Mouse (Mus musculus) midbrain, postnatal 0 days (tissue): ENCODE results near the gene Olfr509. TPM values are rescaled to one million over a fixed set of nuclear protein-coding genes. Genes with fewer than 3 reads are reported as not detected.
"Not testable (repeated sequence)": the region's sequence is repeated elsewhere in the genome, so short reads cannot be mapped to it uniquely, and the experiment has no call there.

ENCODE experiments used
- ATAC-seq: fragments of 200-750 bp; cut with Nextera tagmentation; 2 replicates; pipeline ENCODE4 v1.8.0; 2017; ENCODE audit warnings: moderate number of reproducible peaks, mild to moderate bottlenecking, moderate TSS enrichment, moderate library complexity; ENCODE audit not compliant: low FRiP score
- DNase-seq: peaks from one replicate; pipeline ENCODE4 v3.0.0-alpha.2; 2015; ENCODE audit warnings: low spot score
- H3K27ac ChIP-seq: fragments of 300-500 bp; sonication (generic); 2 replicates; pipeline ENCODE4 v1.5.1; 2014; ENCODE audit warnings: low read depth, mild to moderate bottlenecking, low read length, mixed read lengths
- H3K27me3 ChIP-seq: fragments of 300-500 bp; sonication (generic); 2 replicates; pipeline ENCODE4 v1.6.1; 2014; ENCODE audit warnings: low read length, control low read depth, mixed read lengths; ENCODE audit not compliant: insufficient read depth
- H3K36me3 ChIP-seq: fragments of 300-500 bp; sonication (generic); 2 replicates; pipeline ENCODE4 v1.6.1; 2014; ENCODE audit warnings: low read length, control low read depth, mixed read lengths; ENCODE audit not compliant: insufficient read depth
- H3K4me1 ChIP-seq: fragments of 300-500 bp; sonication (generic); 2 replicates; pipeline ENCODE4 v1.6.1; 2014; ENCODE audit warnings: mild to moderate bottlenecking, control low read depth, antibody characterized with exemption, low read length, mixed read lengths; ENCODE audit not compliant: insufficient read depth
- H3K4me2 ChIP-seq: fragments of 300-500 bp; sonication (generic); 2 replicates; pipeline ENCODE4 v1.6.1; 2014; ENCODE audit warnings: low read depth, mild to moderate bottlenecking, low read length, mixed read lengths; ENCODE audit not compliant: poor library complexity, severe bottlenecking
- H3K4me3 ChIP-seq: fragments of 300-500 bp; sonication (generic); 2 replicates; pipeline ENCODE4 v1.5.1; 2014; ENCODE audit warnings: low read depth, mild to moderate bottlenecking, low read length, moderate library complexity
- H3K9ac ChIP-seq: fragments of 300-500 bp; sonication (generic); replicated peaks from 2 replicates; pipeline ENCODE4 v1.6.1; 2014; ENCODE audit warnings: mild to moderate bottlenecking, low read length, moderate library complexity, mixed read lengths; ENCODE audit not compliant: poor library complexity, severe bottlenecking
- H3K9me3 ChIP-seq: fragments of 300-500 bp; sonication (generic); 2 replicates; pipeline ENCODE4 v1.6.1; 2016; ENCODE audit warnings: low read length, control low read depth
- CTCF ChIP-seq: IDR thresholded peaks from 2 replicates; pipeline ENCODE4 v1.5.1; 2016; ENCODE audit warnings: antibody characterized with exemption, mild to moderate bottlenecking
- WGBS: fragments of 180-500 bp; shearing (Covaris S2); extraction: QIAGEN DNeasy Blood & Tissue Kit; methylation state at CpG from one replicate; pipeline ENCODE4 v1.1.7; 2014; 5-methylcytosine and 5-hydroxymethylcytosine counted together
- polyA plus RNA-seq: library from polyadenylated mRNA; unstranded; fragments of >200 nt; fragmentation: Nextera tagmentation; extraction: Ambion mirVana; gene quantifications from 2 replicates; pipeline ENCODE4 v1.2.1, GENCODE M21; 2015
- total RNA-seq: library from RNA; depleted of rRNA; stranded (reverse); fragments of >200 nt; gene quantifications from 2 replicates; pipeline ENCODE4 v1.2.3, GENCODE M21; 2014; rRNA removed

The Olfr509 gene
- total and polyA plus RNA-seq, 2 experiments from 2014 or later = not detected

- no peak within 1 kb of the TSS for H3K4me2 ChIP-seq
- DNase-seq (no peak), ATAC-seq (no peak)
- H3K4me1 ChIP-seq = no peaks in the 10 kb centered on the region
- 82% methylated on average over 2 of the region's 2 CpGs for WGBS
- no peaks in the 10 kb centered on the region for H3K27me3 ChIP-seq
- no peak within 1 kb of the TSS for H3K27ac ChIP-seq
- H3K9ac ChIP-seq = no peak within 1 kb of the TSS
- no peak within 1 kb of the TSS for H3K4me3 ChIP-seq
- no peaks in the 10 kb centered on the region for H3K36me3 ChIP-seq
- TF ChIP-seq CTCF = no peak
- no peaks in the 10 kb centered on the region for H3K9me3 ChIP-seq
Measured at GRCm38 (mm10) chr7:108621514-108621913, 30.2 kb downstream of the Olfr509 start, which contains the start of gene Olfr507. Gene Olfr507, plus strand, starts transcription at chr7:108621814.

DNA sequence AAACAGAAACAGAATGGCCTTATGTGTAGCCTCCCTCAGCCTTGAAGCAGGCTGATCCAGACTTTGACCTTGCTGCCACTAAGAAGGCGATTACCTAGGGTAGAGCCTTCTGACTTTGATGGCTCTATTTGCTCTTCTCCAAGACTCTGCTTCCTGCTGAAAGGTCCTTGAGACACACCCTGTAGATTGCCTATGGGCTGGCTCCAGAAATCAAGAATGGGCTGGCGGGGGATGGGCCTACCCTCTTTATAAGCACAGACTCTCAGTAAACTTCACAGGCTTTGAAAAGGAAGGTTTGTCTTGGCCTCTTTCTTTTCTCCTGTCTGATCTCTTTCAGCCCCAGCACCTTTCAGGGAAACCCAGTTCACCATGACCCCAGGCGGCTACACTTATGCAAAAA, 34.9 kb downstream of the Olfr509 start:
- DNase-seq, H3K4me1 ChIP-seq, H3K4me2 ChIP-seq, H3K36me3 ChIP-seq, H3K9ac ChIP-seq, ATAC-seq, H3K27ac ChIP-seq, H3K27me3 ChIP-seq, H3K4me3 ChIP-seq, H3K9me3 ChIP-seq: not testable (repeated sequence)
- 62% methylated on average over 3 of the region's 3 CpGs for WGBS

DNA sequence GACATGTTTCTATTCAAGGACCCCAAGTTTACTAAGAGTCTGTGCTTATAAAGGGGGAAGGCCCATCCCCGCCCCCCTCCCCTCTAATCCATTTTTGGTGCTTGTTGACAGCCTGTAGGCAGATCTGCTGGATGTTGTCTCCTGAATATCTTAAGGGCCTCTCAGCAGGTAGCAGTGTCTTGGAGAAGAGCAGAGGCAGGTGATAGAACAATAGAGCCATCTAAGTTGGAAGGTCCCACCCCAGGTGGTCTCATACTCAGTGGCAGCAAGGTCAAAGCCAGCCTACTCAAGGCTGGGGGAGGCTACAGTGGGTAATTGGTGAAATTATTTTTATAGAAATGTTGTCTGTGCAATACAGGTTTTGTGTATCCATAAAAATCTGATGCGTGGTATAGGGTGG, 37.6 kb downstream of the Olfr509 start:
- Histone ChIP-seq H3K27ac (no peak overlapping the region), H3K27me3 (no peaks in the 10 kb centered on the region), H3K4me3 (no peak overlapping the region), H3K4me2 (no peak overlapping the region), H3K9ac (no peak overlapping the region), H3K36me3 (no peaks in the 10 kb centered on the region), H3K9me3 (no peaks in the 10 kb centered on the region), H3K4me1 (no peaks in the 10 kb centered on the region)
- 95% methylated on average over 2 of the region's 2 CpGs for WGBS
- no peak for TF ChIP-seq CTCF
- DNase-seq (no peak), ATAC-seq (no peak)

DNA sequence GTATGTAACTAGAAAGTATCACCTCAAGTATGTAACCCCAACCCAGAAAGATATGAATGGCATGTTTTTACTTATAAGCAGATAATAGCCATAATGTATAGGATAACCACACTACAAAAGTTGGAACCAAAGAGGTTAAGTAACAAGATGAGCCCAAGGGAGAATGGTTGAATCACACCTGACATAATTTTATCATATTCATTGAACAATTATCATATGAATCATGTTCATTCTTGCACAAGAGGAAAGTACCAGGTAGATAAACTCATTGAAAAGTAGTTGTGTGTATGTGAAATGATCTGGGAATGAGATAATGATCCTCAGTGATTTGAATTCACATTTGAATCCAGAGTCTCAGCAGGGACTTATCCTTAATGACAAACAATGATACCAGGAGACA, 41.2 kb downstream of the Olfr509 start, which contains the start of gene Olfr506:
TSS of gene Olfr506 (plus strand) at position 301 of the 400 bp plus-strand sequence.
- TF ChIP-seq CTCF = no peak
- no peaks in the 10 kb centered on the region for H3K9me3 ChIP-seq
- H3K36me3 ChIP-seq = no peaks in the 10 kb centered on the region
- H3K4me2 ChIP-seq = no peak within 1 kb of the TSS
- H3K27ac ChIP-seq = no peak within 1 kb of the TSS
- H3K4me1 ChIP-seq = no peaks in the 10 kb centered on the region
- H3K9ac ChIP-seq = no peak within 1 kb of the TSS
- H3K4me3 ChIP-seq = no peak within 1 kb of the TSS
- DNase-seq = no peak
- ATAC-seq = no peak
- H3K27me3 ChIP-seq = no peaks in the 10 kb centered on the region

- H3K4me3 ChIP-seq, H3K9ac ChIP-seq, H3K4me1 ChIP-seq, H3K27ac ChIP-seq, H3K4me2 ChIP-seq, DNase-seq, H3K9me3 ChIP-seq, H3K27me3 ChIP-seq, H3K36me3 ChIP-seq, ATAC-seq: not testable (repeated sequence)
- 77% methylated on average over 3 of the region's 3 CpGs for WGBS
Measured at GRCm38 (mm10) chr7:108601916-108602315, 49.8 kb downstream of the Olfr509 start.

Other genes starting within 250 kb of the Olfr509 start
- not detected in 2 replicates for gene Olfr497, start 231.5 kb downstream of the Olfr509 start, total RNA-seq
- not detected in 2 replicates for gene Olfr497, start 231.5 kb downstream of the Olfr509 start, polyA plus RNA-seq
- gene Olfr498, start 186.6 kb downstream of the Olfr509 start, total RNA-seq = not detected in 2 replicates
- gene Olfr498, start 186.6 kb downstream of the Olfr509 start, polyA plus RNA-seq = not detected in 2 replicates
- gene Olfr502, start 126.8 kb downstream of the Olfr509 start, total RNA-seq = not detected in 2 replicates
- gene Olfr502, start 126.8 kb downstream of the Olfr509 start, polyA plus RNA-seq = not detected in 2 replicates
- not detected in 2 replicates for gene Olfr503, start 107.4 kb downstream of the Olfr509 start, total RNA-seq
- not detected in 2 replicates for gene Olfr503, start 107.4 kb downstream of the Olfr509 start, polyA plus RNA-seq
- not detected in 2 replicates for gene Olfr504, start 86.1 kb downstream of the Olfr509 start, total RNA-seq
- gene Olfr504, start 86.1 kb downstream of the Olfr509 start, polyA plus RNA-seq = not detected in 2 replicates
- not detected in 2 replicates for gene Olfr506, start 41.1 kb downstream of the Olfr509 start, total RNA-seq
- gene Olfr506, start 41.1 kb downstream of the Olfr509 start, polyA plus RNA-seq = not detected in 2 replicates
- gene Olfr507, start 30.1 kb downstream of the Olfr509 start, total RNA-seq = not detected in 2 replicates
- gene Olfr507, start 30.1 kb downstream of the Olfr509 start, polyA plus RNA-seq = not detected in 2 replicates
- gene Olfr508, start 21.9 kb downstream of the Olfr509 start, total RNA-seq = not detected in 2 replicates
- not detected in 2 replicates for gene Olfr508, start 21.9 kb downstream of the Olfr509 start, polyA plus RNA-seq
- gene Olfr510, start 14.5 kb upstream of the Olfr509 start, total RNA-seq = not detected in 2 replicates
- not detected in 2 replicates for gene Olfr510, start 14.5 kb upstream of the Olfr509 start, polyA plus RNA-seq
- not detected in 2 replicates for gene Olfr512, start 61.4 kb upstream of the Olfr509 start, total RNA-seq
- not detected in 2 replicates for gene Olfr512, start 61.4 kb upstream of the Olfr509 start, polyA plus RNA-seq
- not detected in 2 replicates for gene Olfr513, start 99.1 kb upstream of the Olfr509 start, total RNA-seq
- not detected in 2 replicates for gene Olfr513, start 99.1 kb upstream of the Olfr509 start, polyA plus RNA-seq
- gene Olfr514, start 174.1 kb upstream of the Olfr509 start, total RNA-seq = not detected in 2 replicates
- gene Olfr514, start 174.1 kb upstream of the Olfr509 start, polyA plus RNA-seq = not detected in 2 replicates
- not detected in 2 replicates for gene Olfr516, start 198.6 kb upstream of the Olfr509 start, total RNA-seq
- gene Olfr516, start 198.6 kb upstream of the Olfr509 start, polyA plus RNA-seq = not detected in 2 replicates
- gene Olfr517, start 220.5 kb upstream of the Olfr509 start, total RNA-seq = not detected in 2 replicates
- gene Olfr517, start 220.5 kb upstream of the Olfr509 start, polyA plus RNA-seq = not detected in 2 replicates
- not detected in 2 replicates for gene Olfr518, start 233.1 kb upstream of the Olfr509 start, total RNA-seq
- gene Olfr518, start 233.1 kb upstream of the Olfr509 start, polyA plus RNA-seq = not detected in 2 replicates
- not detected in 2 replicates for gene Olfr519, start 242.5 kb upstream of the Olfr509 start, total RNA-seq
- gene Olfr519, start 242.5 kb upstream of the Olfr509 start, polyA plus RNA-seq = not detected in 2 replicates